Mouse (Mus musculus) limb, embryonic 11.5 days (tissue): ENCODE measurements at regions not wholly inside any gene's neighbourhood (a gene's known extent, or its start where the extent isn't known, plus 50 kb on each side); places are given as distances from the start of the nearest gene placed in this dataset.

ENCODE experiments used
- ATAC-seq: fragments of 200-750 bp; cut with Nextera tagmentation; 2 replicates; pipeline ENCODE4 v1.8.0; 2017; ENCODE audit warnings: low read depth; ENCODE audit not compliant: insufficient number of reproducible peaks, low FRiP score, low TSS enrichment
- DNase-seq: peaks from one replicate; pipeline ENCODE4 v3.0.0-alpha.2; 2015; ENCODE audit warnings: low spot score
- H3K27ac ChIP-seq: fragments of 300-500 bp; sonication (generic); replicated peaks from 2 replicates; pipeline ENCODE4 v1.5.1; 2014; ENCODE audit warnings: low read depth, mild to moderate bottlenecking, low read length
- H3K27me3 ChIP-seq: fragments of 300-500 bp; sonication (generic); 2 replicates; pipeline ENCODE4 v1.6.1; 2014; ENCODE audit warnings: mild to moderate bottlenecking, low read length, mixed read lengths; ENCODE audit not compliant: control insufficient read depth, insufficient read depth
- H3K36me3 ChIP-seq: fragments of 300-500 bp; sonication (generic); 2 replicates; pipeline ENCODE4 v1.6.1; 2014; ENCODE audit warnings: mild to moderate bottlenecking, low read length, moderate library complexity, mixed read lengths; ENCODE audit not compliant: control insufficient read depth, insufficient read depth
- H3K4me1 ChIP-seq: fragments of 300-500 bp; sonication (generic); 2 replicates; pipeline ENCODE4 v1.6.1; 2014; ENCODE audit warnings: low read length, mixed read lengths; ENCODE audit not compliant: control insufficient read depth, insufficient read depth
- H3K4me2 ChIP-seq: fragments of 300-500 bp; sonication (generic); 2 replicates; pipeline ENCODE4 v1.6.1; 2014; ENCODE audit warnings: low read depth, mild to moderate bottlenecking, moderate library complexity; ENCODE audit not compliant: severe bottlenecking
- H3K4me3 ChIP-seq: fragments of 300-500 bp; sonication (generic); 2 replicates; pipeline ENCODE4 v1.5.1; 2014; ENCODE audit warnings: low read depth, low read length
- H3K9ac ChIP-seq: fragments of 300-500 bp; sonication (generic); 2 replicates; pipeline ENCODE4 v1.6.1; 2014; ENCODE audit warnings: mild to moderate bottlenecking, low read length
- H3K9me3 ChIP-seq: fragments of 300-500 bp; sonication (generic); 2 replicates; pipeline ENCODE4 v1.6.1; 2016; ENCODE audit warnings: low read length; ENCODE audit not compliant: control insufficient read depth
- WGBS: fragments of 180-500 bp; shearing (Covaris S2); extraction: QIAGEN DNeasy Blood & Tissue Kit; methylation state at CpG from one replicate; pipeline ENCODE4 v1.1.7; 2014; 5-methylcytosine and 5-hydroxymethylcytosine counted together

- peaks cover 2% of the 10 kb centered on the region; the same call in 1 of the 2 replicates for H3K4me1 ChIP-seq
- H3K27ac ChIP-seq, result no peak overlapping the region
- 65% methylated on average over 3 of the region's 3 CpGs for WGBS
- no peak overlapping the region for H3K9ac ChIP-seq
- no peak for DNase-seq
- no peak for ATAC-seq
- no peaks in the 10 kb centered on the region for H3K9me3 ChIP-seq
- no peaks in the 10 kb centered on the region for H3K27me3 ChIP-seq
- no peak overlapping the region for H3K4me3 ChIP-seq
- no peaks in the 10 kb centered on the region for H3K36me3 ChIP-seq
- H3K4me2 ChIP-seq, result no peak overlapping the region
Measured at GRCm38 (mm10) chr3:147064443-147064868, 212.3 kb downstream of the Ttll7 start.

GRCm38 (mm10) chr3:147070972-147071371 lies 218.8 kb downstream of the Ttll7 start:
- 92% methylated on average over 2 of the region's 2 CpGs for WGBS
- Histone ChIP-seq H3K9me3 (no peaks in the 10 kb centered on the region), H3K27me3 (no peaks in the 10 kb centered on the region), H3K4me2 (no peak overlapping the region), H3K4me1 (no peaks in the 10 kb centered on the region), H3K36me3 (no peaks in the 10 kb centered on the region), H3K27ac (no peak overlapping the region), H3K9ac (no peak overlapping the region), H3K4me3 (no peak overlapping the region)
- no peak for DNase-seq
- no peak for ATAC-seq

- WGBS, result 93% methylated on average over 3 of the region's 3 CpGs
- Histone ChIP-seq H3K27ac (no peak overlapping the region), H3K9ac (no peak overlapping the region), H3K4me2 (no peak overlapping the region), H3K4me3 (no peak overlapping the region), H3K4me1 (peaks cover 9% of the 10 kb centered on the region), H3K27me3 (no peaks in the 10 kb centered on the region), H3K9me3 (no peaks in the 10 kb centered on the region), H3K36me3 (no peaks in the 10 kb centered on the region)
- DNase-seq, result no peak
- ATAC-seq, result no peak
Measured at GRCm38 (mm10) chr3:147080197-147080596, 228.0 kb downstream of the Ttll7 start.

- no peaks in the 10 kb centered on the region for H3K36me3 ChIP-seq
- no peaks in the 10 kb centered on the region for H3K9me3 ChIP-seq
- no peak overlapping the region for H3K4me2 ChIP-seq
- ATAC-seq (no peak), DNase-seq (no peak)
- H3K27me3 ChIP-seq, result no peaks in the 10 kb centered on the region
- no peak overlapping the region for H3K4me3 ChIP-seq
- 89% methylated on average over 4 of the region's 4 CpGs for WGBS
- no peak overlapping the region for H3K27ac ChIP-seq
- H3K9ac ChIP-seq, result no peak overlapping the region
- peaks cover 9% of the 10 kb centered on the region for H3K4me1 ChIP-seq
Measured at GRCm38 (mm10) chr3:147080768-147081448, 228.7 kb downstream of the Ttll7 start.

- Histone ChIP-seq H3K4me2 (no peak overlapping the region), H3K27ac (no peak overlapping the region), H3K27me3 (no peaks in the 10 kb centered on the region), H3K4me1 (peaks cover 9% of the 10 kb centered on the region), H3K9me3 (no peaks in the 10 kb centered on the region), H3K36me3 (no peaks in the 10 kb centered on the region), H3K9ac (no peak overlapping the region), H3K4me3 (no peak overlapping the region)
- DNase-seq (no peak), ATAC-seq (no peak)
- whole genome bisulfite sequencing, result 91% methylated on average over 9 of the region's 9 CpGs
Measured at GRCm38 (mm10) chr3:147081763-147082162, 229.6 kb downstream of the Ttll7 start.

- H3K4me3 ChIP-seq, result no peak overlapping the region
- H3K4me1 ChIP-seq, result peaks cover 9% of the 10 kb centered on the region
- H3K9me3 ChIP-seq, result no peaks in the 10 kb centered on the region
- no peak overlapping the region for H3K9ac ChIP-seq
- H3K27me3 ChIP-seq, result no peaks in the 10 kb centered on the region
- no peak overlapping the region for H3K27ac ChIP-seq
- no peak overlapping the region for H3K4me2 ChIP-seq
- no peak for DNase-seq
- 46% methylated on average over 7 of the region's 7 CpGs for whole genome bisulfite sequencing
- no peaks in the 10 kb centered on the region for H3K36me3 ChIP-seq
- ATAC-seq, result no peak
Measured at GRCm38 (mm10) chr3:147082255-147082943, 230.2 kb downstream of the Ttll7 start.

- 36% methylated on average over 11 of the region's 11 CpGs for WGBS
- DNase-seq, result no peak
- H3K9ac ChIP-seq, result no peak overlapping the region
- H3K9me3 ChIP-seq, result no peaks in the 10 kb centered on the region
- ATAC-seq, result no peak
- H3K4me3 ChIP-seq, result no peak overlapping the region
- no peaks in the 10 kb centered on the region for H3K27me3 ChIP-seq
- no peak overlapping the region for H3K4me2 ChIP-seq
- no peaks in the 10 kb centered on the region for H3K36me3 ChIP-seq
- no peak overlapping the region for H3K27ac ChIP-seq
- H3K4me1 ChIP-seq, result peaks cover 9% of the 10 kb centered on the region
Measured at GRCm38 (mm10) chr3:147083374-147083773, 231.2 kb downstream of the Ttll7 start.

GRCm38 (mm10) chr3:147083823-147084222 lies 231.7 kb downstream of the Ttll7 start:
- no peak overlapping the region for H3K4me2 ChIP-seq
- 50% methylated on average over 4 of the region's 4 CpGs for WGBS
- peaks cover 9% of the 10 kb centered on the region for H3K4me1 ChIP-seq
- DNase-seq (no peak), ATAC-seq (no peak)
- no peaks in the 10 kb centered on the region for H3K27me3 ChIP-seq
- no peak overlapping the region for H3K4me3 ChIP-seq
- H3K9ac ChIP-seq, result no peak overlapping the region
- no peaks in the 10 kb centered on the region for H3K9me3 ChIP-seq
- H3K27ac ChIP-seq, result no peak overlapping the region
- H3K36me3 ChIP-seq, result no peaks in the 10 kb centered on the region
